Mouse (Mus musculus): ENCODE results near the gene Rab29.
"Not testable (repeated sequence)": the region's sequence is repeated elsewhere in the genome, so short reads cannot be mapped to it uniquely, and the experiment has no call there.

The Rab29 gene

DNA sequence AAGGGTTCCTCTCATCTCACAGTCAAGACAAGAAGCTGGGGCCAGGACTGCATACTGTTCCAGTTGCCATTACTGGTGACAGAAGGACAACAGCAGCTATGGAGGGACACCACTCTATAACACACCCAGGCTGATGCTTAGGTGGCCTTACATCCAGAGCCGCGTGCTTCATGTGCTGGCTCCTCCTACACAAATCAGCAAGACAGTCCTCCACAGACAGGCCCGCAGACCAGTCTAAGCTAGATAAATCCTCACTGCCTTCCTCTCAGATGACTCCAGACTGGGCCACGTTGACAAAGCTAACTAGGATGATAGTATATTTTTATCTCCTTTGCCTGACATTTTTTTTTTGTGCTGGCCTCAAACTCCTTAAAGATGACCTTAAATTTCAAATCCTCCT is 5.2 kb upstream of the Rab29 start:
- DNase-seq (ENCODE audit: low read depth, low spot score) = no peak

DNA sequence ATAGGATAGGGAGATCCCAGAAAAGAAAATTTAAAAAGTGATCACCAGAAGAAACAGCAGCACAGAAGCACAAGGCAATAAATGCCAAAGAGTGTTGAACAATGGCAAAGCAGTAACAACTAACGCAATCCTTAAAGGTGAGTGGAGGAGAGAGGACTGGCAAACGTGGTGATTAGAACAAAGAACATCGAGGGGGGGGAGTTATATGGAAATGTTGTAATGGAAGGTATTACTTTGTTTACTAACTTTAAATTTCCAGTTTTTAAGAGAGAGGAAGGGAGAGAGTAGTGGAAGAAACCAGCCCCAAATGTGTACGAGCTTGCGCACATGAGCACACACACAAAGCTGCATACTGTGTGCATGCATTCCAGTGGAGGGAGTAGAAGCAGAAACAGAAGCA is 1.4 kb upstream of the Rab29 start:
- DNase-seq (ENCODE audit: low read depth, low spot score) = no peak

DNA sequence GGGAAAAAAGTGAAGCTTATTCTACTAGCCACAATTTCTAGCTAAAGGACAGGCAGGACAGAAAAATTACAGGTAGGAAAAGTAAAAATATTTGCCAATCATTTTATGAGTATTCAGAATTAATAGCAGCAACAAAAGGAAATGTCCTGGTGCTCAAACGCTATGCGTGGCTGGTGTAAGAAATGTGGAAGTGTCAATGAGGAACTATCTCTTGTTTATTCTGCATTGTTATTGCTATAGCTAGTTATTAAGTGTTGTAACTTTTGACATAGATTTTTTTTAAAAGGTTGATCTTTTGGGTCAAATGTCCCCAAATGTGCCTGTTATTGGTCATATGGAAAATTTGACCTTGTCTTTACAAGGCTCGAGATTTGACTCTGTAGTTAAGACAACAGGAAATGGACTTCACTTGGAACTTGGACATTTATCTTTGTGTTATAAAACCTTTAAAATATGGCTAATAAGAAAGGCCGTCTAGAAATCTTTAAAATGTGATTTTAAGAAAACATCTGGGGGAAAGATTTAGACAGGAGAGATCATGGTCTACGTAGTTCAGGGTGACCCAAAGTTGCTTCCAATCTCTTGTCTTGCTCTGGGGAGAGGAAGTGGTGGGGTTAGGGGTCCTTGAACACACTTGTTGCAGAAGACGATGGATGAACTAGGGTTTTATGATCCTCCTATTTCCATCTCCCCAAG is 572 bp upstream of the Rab29 start:
- no peak for DNase-seq (ENCODE audit: low read depth, low spot score)

DNA sequence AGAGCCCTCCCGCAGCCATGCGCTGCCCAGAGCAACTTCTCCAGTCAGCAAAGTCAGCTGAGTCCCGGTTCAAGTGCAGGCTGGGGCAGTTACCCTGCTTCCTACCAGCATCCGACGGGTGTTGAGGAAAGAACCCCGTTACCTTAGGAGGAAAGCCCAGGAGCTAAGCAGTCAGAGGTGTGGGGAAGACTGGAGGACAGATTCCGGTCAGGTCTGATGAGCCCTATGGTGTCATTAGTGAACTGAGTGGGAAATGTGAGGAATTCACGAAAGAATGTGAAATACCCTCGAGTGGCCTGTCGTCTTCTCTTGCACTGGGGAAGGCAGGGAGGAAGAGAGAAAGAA is 894 bp downstream of the Rab29 start:
- DNase-seq (ENCODE audit: low read depth, low spot score) = peak; percentile 11

DNA sequence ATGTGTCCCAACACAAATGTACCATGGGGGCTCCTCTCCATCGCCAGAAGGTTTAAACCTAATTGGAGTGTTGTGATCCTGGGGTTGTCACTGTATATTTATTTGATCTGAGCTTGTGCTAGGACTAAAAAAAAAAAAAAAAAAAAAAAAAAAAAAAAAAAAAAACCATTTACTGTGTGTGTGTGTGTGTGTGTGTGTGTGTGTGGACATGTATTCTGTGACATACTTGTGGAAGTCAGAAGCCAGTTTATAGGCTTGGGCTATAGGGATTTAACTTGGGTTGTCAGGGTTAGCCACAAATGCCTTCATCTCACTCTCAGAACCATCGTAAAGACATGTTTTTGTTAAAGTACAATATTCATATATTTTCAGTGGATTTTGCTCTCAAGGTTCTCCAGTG is 2.5 kb downstream of the Rab29 start:
- no peak for DNase-seq (ENCODE audit: low read depth, low spot score)

DNA sequence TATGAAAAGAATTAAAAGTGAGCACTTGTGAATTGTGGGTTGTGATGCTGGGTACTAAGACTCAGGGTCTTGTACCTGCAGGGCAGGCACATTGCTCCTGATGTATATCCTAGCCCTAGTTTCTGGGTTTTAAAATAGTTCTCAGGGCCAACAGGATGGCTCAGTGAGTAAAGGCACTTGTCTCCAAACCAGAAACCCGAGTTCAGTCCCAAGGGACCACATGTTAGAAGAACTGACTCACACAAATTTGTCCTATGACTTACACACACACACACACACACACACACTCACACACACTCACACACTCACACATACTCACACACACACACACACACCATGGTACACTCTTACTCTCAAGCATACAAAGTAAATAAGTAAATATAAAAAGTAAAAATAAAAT is 5.8 kb downstream of the Rab29 start:
- DNase-seq (ENCODE audit: low read depth, low spot score) = peak; percentile 62

DNA sequence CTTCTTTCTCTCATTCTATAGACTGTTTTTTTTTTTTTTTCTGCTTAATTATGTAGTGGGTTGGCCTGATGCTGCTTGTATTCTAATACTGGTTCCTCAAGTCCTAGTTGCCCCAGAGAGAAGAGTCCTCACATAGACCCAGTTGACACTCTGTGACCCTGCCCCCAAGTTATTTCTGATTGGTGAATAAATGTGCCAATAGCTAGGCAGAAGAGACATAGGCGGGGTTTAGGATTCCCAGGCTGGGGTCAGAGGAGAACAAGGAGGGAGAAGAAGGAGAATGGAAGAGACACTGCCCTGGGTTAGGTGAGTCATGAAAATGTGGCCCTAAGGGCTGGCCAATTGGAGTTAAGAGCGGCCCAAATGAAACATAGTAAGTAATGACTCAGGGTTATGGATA is 12.8 kb downstream of the Rab29 start:
- no peak for DNase-seq (ENCODE audit: low read depth, low spot score)

DNA sequence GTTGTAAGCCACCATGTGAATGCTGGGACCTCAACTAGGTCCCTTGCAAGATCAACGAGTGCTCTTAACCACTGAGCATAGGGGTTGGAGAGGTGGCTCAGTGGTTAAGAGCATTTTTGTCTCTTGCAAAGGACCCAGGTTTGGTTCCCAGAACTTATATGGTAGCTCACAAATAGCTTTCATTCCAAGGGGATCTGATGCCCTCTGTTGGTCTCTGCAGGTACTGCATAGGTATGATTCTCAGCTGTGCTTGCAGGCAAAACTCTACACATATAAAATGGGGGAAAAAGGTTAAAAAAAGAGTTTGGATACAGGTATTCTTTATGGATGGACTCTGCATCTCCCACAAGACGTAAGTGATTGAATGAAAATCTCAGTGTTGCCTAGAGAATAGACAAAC is 15.8 kb downstream of the Rab29 start:
- DNase-seq (ENCODE audit: low read depth, low spot score) = peak; percentile 47

DNA sequence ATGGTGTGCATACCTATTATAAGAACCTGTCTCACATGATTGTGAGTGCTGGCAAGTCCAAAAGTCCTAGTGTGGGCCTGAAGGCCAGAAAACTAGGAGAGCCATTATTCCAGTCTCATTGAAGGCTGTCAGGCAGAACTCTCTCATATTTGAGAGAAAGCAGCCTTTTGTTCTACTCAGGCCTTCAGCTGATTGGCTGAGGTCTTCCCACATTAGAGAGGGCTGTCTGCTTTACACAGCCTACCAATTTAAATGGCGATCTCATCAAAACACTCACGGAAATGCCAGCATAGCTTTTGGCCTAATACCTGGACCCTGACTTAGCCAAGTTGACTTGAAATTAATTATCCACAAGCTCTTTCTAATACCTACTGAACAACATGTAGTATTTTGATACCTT is 19.1 kb downstream of the Rab29 start:
- DNase-seq (ENCODE audit: low read depth, low spot score) = no peak

DNA sequence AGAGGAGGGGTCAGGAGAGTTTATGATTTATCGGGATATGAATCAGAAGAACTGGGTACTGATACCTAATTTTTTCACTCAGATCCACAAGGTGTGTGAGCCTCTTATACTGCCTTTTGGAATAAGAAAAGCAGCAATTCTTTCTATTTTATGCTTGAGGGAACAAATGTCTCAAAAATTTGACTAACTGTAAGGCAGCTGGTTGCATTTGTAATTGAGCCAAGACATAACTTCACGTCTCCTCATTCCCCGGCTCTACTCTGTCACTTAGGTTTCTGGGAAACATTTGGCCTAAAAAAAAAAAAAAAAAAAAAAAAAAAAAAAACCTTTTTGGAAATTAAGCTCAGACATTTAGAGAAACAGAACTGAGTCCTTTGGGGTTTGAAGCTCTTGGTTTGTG is 19.6 kb downstream of the Rab29 start:
- DNase-seq (ENCODE audit: low read depth, low spot score) = no peak

DNA sequence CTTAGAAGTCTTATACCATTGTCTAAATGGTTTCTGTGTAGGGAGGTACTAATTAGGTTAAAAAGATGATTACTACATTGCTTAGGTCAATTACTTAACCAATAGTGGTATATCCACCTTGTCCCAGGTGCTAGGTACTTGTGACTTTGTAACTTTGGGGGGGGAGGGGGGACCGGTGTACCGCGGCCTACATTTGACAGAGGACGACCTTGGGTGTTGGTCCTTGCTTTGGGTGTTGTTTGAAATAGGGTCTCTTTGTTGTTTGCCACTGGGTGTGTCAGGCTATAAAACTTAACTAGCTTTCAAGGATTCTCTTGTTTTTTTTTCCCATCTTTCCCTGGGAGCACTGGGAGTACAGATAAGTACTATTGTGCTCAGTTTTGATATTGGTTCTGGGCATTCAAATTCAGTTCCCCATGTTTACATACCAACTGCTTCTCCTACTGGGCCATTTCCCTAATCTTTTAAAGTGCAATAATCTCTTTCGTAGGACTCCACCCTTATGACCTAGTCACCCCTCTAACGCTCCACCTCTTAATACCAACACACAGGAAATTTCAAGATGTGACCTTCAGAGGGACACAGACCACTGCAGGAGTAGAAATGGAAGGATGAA is 23.1 kb downstream of the Rab29 start:
- DNase-seq (ENCODE audit: low read depth, low spot score) = no peak

DNA sequence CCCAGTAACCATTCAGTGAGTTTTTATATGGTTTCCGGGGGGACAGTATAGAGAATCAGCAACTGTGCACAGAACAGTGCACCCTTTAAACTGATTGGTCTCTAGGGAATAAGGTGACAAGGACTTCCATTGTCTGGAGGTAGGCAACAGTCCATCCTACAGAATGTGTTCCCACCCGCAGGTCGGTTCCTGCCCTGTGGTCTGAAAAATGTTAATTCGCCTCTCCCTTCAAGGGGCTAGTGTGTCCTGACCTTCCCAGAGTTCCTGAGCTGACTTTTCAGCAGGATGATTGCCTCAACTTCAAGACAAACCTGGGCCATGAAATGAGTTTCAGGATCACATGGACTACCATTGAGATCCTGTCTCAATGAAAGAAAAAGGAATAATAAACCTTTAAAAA is 24.4 kb downstream of the Rab29 start:
- no peak for DNase-seq (ENCODE audit: low read depth, low spot score)

DNA sequence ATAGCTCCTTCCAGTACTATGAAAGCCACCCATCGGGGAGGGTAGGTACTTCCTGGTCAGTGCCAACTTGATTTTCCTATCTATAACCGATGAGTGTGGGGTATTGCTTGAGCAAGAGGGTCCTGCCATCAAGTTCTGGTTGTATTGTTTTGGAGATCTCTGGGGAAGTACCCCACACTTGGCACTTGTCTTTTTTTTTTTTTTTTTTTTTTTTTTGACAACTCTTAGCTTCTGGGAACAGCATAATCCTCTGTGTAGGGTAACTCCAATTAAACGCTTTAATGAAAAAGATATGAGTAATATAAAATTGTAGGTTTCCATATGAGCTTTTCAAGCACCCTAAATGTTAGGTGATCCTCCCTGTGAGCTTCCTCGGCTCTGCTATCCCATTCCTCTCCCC is 35.7 kb downstream of the Rab29 start:
- DNase-seq (ENCODE audit: low read depth, low spot score) = no peak

DNA sequence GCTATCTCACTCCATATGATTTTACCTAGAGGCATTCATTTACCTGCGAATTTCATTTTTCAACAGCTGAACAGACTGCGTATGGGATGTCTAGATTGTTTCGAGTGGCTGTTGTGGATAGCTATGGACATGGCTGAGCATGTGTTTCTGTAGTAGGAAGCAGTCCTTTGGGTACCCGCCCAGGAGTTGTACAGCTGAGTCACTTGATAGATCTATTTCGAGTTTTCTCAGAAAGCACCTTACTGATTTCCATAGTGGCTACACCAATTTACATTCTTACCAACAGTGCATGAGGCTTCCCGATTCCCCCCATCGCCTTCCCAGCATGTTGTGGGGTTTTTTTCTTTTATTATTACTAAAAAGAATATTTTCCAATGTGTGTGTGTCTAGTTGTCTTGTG is 36.2 kb downstream of the Rab29 start:
- no peak for DNase-seq (ENCODE audit: low read depth, low spot score)

DNA sequence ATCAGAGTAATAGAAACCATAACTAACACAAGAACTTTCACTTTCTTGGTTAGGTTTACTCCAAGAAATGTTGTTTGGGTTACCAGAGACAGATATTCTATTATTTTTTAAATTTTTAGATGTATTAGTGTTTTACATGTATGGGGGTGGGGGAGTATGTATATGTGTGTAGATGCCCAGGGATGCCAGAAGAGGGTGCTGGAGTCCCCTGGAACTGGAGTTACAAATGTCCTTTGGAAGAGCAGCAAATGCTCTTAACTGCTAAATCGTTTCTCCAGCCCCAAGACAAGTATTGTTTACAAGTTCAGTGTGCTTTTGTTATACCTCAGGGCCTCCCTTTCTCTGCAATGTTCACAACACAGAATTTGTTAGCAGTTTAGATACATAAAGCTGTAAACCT is 38.5 kb downstream of the Rab29 start:
- DNase-seq (ENCODE audit: low read depth, low spot score) = peak; percentile 62

DNA sequence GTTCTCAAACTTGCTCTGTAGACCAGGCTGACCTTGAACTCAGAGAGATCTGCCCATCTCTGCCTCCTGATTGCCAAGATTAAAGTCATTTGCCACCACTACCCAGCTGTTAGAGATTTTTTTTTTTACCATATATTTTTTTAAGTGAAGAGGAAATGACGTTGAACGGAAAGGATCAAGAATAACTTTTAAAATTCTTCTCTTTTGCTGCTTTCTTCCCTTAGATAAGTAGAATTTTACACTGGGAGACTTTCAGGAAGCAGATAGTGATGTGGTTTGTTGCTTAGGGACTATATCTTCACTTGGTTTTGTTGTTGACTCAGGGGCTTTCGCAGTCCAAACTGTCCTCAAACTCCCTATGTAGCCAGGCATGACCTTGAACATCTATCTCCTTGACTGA is 41.4 kb downstream of the Rab29 start:
- no peak for DNase-seq (ENCODE audit: low read depth, low spot score)

DNA sequence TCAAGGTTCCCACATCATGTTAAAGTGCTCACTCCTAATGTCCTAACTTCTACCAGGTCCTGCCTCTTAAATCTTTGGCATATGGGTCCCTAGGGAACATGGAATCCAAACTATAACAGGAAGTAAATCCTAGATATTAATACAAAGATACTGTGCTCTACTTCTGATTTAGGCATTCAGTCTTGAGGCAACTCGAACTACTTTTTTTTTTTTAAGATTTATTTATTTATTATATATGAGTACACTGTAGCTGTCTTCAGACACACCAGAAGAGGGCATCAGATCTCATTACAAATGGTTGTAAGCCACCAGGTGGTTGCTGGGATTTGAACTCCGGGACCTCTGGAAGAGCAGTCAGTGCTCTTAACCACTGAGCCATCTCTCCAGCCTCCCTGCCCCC is 42.2 kb downstream of the Rab29 start:
- DNase-seq (ENCODE audit: low read depth, low spot score) = not testable (repeated sequence)

DNA sequence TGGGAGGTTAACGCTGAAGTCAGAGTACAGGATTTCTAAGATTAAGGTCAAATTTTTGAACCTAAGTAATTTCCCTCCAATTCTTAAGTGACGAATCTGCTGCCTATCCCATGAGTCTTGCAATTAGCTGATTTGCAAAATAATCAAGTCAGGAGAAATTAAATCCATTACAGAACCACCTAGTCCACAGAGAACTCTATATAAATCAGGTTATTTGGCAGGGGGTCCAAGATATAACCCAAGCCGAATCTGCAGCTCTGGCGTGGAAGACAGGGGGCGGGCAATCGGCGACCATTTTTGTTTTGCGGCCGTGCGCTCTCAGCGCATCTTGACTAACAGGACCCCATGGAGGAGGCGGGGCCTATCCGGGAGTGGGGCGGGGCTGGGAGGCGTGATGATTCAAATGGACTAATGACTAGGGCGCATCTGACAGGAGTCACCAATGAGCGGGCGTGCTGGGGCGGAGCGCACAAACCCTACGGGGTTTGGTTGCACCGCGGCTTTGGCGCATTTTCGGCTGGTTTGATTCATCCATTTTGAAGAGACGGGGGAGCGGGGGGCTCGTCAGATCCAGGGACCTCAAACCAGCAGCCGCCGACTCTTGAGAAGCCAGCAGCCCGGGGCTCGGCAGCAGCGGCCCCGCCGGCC is 43.1 kb downstream of the Rab29 start, which contains the start of gene Nucks1:
Gene Nucks1 (plus strand): TSS at position 534 of the 648 bp plus-strand sequence.
- DNase-seq (ENCODE audit: low read depth, low spot score) = peak; percentile 99

DNA sequence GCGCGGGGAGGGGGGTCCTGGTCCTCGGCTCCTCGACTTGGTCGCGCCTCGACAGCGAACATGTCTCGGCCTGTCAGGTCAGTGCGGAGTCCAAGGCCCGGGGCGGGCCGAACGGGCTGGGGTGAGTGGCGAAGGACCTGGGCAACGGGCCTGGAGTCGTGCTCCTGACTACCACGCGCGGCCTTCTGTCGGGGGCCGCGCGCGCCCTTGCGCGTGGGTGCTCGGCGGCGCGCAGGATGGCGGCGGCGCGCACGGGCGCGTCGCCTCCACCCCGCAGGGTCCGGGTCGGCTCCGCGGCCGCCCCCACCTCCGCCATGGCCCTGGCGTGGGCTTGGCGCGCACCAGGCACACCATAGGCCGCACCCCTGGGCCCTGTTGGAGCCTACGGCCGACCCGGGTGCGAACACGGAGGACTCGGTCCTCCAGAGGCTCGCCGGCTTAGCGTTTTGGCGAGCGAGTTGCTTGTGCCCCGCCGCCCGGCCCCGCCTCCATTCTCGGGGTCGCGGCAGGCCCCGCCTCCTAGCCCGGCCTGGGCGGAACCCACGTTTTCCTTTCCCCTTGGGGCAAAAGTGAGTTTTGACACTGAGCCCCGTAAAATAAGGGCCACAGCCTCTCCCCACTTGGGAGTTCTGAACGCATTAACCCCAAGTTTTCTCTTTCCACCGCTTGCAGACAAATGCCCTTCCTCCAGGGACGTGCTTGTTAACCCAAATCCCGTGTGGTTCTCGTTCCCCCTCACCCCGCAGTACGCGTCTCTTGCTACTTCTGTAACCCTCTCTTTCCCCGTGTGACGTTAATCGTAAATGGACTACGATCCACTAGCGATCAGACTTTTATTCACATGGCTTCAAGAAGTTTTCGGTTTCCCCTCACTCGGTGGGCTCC is 43.9 kb downstream of the Rab29 start:
- peak; percentile 86 for DNase-seq (ENCODE audit: low read depth, low spot score)

DNA sequence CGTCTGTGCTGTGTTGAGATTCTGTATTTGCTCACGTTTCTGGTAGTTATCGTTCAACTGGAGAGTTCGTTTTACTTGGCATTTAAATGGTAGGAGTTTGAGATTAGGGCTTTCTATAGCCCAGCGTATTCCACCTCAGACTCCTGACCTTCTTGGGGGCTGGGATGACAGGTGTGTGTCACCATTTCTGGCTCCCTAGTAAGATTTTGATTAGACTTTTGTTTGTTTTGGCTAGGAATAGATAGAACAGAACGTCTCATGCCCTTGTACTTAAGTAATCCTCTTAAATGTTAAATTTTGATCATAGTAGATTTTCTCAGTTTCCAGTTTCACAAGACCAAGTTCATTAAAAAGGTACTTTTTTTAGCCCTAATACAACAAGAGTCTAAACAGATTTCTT is 50.6 kb downstream of the Rab29 start:
- no peak for DNase-seq (ENCODE audit: low read depth, low spot score)

DNA sequence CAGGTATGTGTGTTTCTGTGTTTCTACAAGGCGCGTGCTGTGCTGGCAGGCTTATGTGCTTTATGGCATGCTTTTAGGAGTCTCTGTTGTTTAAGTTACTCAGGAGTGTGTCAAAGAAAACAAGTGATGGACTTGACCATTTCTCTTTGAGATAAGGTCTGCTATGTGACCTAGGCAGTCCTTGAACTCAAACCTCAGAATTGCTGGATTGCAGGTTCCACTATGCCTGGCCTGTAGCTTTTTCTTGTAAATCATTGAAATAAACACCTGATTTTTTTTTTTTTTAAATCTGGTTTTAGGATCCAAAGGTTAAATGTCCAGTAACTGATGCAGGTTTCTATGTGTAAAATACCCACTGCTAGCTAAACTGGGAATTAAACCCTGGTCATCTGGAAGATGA is 52.0 kb downstream of the Rab29 start:
- no peak for DNase-seq (ENCODE audit: low read depth, low spot score)

DNA sequence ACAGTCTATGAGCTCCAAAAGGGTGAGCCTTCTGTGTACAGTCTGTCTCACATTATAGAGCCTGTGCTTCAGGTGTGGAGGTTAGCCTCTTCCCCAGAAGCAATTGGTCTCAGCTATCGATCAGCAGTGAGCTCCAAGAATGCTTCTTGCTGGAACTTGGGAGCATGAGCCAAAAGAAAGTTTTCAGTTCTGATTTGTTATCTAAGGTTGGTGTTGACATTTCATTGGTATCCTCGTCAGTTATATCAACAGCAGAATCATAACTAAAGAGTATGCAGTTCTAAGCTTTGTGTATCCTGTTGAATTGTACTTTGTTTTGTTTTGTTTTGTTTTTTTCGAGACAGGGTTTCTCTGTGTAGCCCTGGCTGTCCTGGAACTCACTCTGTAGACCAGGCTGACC is 55.1 kb downstream of the Rab29 start:
- DNase-seq (ENCODE audit: low read depth, low spot score) = no peak

All from 3T3-L1 (cell line).